9 mouse cellular contexts compared by ENCODE assay signal in genomic region chr4:139092356-139093195, GRCm38 (mm10). TPM values are rescaled to one million over a fixed set of nuclear protein-coding genes. Genes with fewer than 3 reads are reported as not detected.
DNase-seq lines count a peak whose midpoint lies in the region; ATAC-seq and TF ChIP-seq lines count a peak whose summit lies in the region.
"Had no signal": no experiment of that assay in that cellular context is flagged by ENCODE, and none has a peak within 500 bp of the region (broad histone marks: within the 10 kb centered on the region; RNA-seq: fewer than 3 reads in every experiment).

TSS of gene Nbl1 (minus strand) at chr4:139092993.

- H3K36me3 ChIP-seq in heart, embryonic 16.5 days (ENCODE audit: control insufficient read depth, insufficient read depth), result no peaks in the 10 kb centered on the region; the same call in 1 of the 2 replicates

- WGBS in heart, embryonic 16.5 days, result under 1% methylated on average over 104 of the region's 105 CpGs

- H3K4me2 ChIP-seq in heart, embryonic 16.5 days (ENCODE audit: low read depth, low read length), result peak within 1 kb of the TSS; percentile 87

- TF ChIP-seq CTCF in embryonic fibroblast, embryonic 13.5 days (IDR thresholded peaks at IDR 0.05; ENCODE audit: borderline replicate concordance, insufficient read depth, low read length), result no peak

- peaks cover 29% of the 10 kb centered on the region for H3K27me3 ChIP-seq in heart, embryonic 16.5 days (ENCODE audit: control insufficient read depth, insufficient read depth, low read length)

- TF ChIP-seq POLR2A in embryonic fibroblast, embryonic 13.5 days (IDR thresholded peaks at IDR 0.05; ENCODE audit: low read depth, low read length), result peak; percentile 64

- ATAC-seq in heart, embryonic 16.5 days (replicated peaks; ENCODE audit: extremely low read depth, insufficient read depth, low FRiP score), result peak; percentile 52

- peak within 1 kb of the TSS; percentile 55 for H3K27ac ChIP-seq in embryonic fibroblast, embryonic 13.5 days (ENCODE audit: insufficient read depth, low read length)
- H3K27ac ChIP-seq in heart, embryonic 16.5 days (ENCODE audit: low read length), result peak within 1 kb of the TSS; percentile 24

- DNase-seq in retina, postnatal 1 day, result peak; percentile 62
- DNase-seq in retina, embryonic 14.5 days (ENCODE audit: low spot score), result no peak
- DNase-seq in layer of hippocampus, postnatal 14 days (ENCODE audit: low spot score in 2 of 2), result no peak
- DNase-seq in lung, postnatal 10 days, result peak; percentile 87
- peak; percentile 84 for DNase-seq in testis, postnatal 10 days (ENCODE audit: low spot score)
- no peak for DNase-seq in frontal cortex, postnatal 36 days (ENCODE audit: low spot score in 2 of 2)

- H3K9ac ChIP-seq in heart, embryonic 16.5 days (ENCODE audit: low read length), result peak within 1 kb of the TSS; percentile 79

- peaks cover 5% of the 10 kb centered on the region for H3K9me3 ChIP-seq in heart, embryonic 16.5 days (replicated peaks; ENCODE audit: control insufficient read depth, low read length)

- peaks cover 2% of the 10 kb centered on the region; the same call in 1 of the 2 replicates for H3K4me1 ChIP-seq in embryonic fibroblast, embryonic 13.5 days (ENCODE audit: control insufficient read depth, insufficient read depth, low read length)
- H3K4me1 ChIP-seq in heart, embryonic 16.5 days (ENCODE audit: control insufficient read depth, insufficient read depth, low read length), result peaks cover 29% of the 10 kb centered on the region

- H3K4me3 ChIP-seq in embryonic fibroblast, embryonic 13.5 days (ENCODE audit: insufficient read depth, low read length), result peak within 1 kb of the TSS; percentile 93
- H3K4me3 ChIP-seq in heart, embryonic 16.5 days (ENCODE audit: low read length), result peak within 1 kb of the TSS; percentile 69

RNA-seq across cellular contexts. Expression of gene Nbl1, which starts in this region (rescaled TPM):
- 51.8 and 64.3 TPM in 2 replicates for polyA plus RNA-seq in embryonic fibroblast, embryonic 13.5 days (2011; ENCODE audit: insufficient read length, low read depth, missing spikeins)
- 25.8 and 28.9 TPM in 2 replicates for polyA plus RNA-seq in heart, embryonic 16.5 days (2015; fragmentation: Nextera tagmentation; extraction: Ambion mirVana)
- 10 to 100 TPM; 77.4 to 93.7 TPM for total RNA-seq in layer of hippocampus, postnatal 14 days (2021)
- total RNA-seq: neutrophil, adult 5-6 weeks had no signal

Comparison
In these comparisons a context has a peak if more than half of its experiments do, and no peak if none do; other contexts are left out.
1. DNase-seq: peak in retina, postnatal 1 day (single experiment), lung, postnatal 10 days (single experiment) and testis, postnatal 10 days (single experiment); none in retina, embryonic 14.5 days (single experiment), layer of hippocampus, postnatal 14 days (0 of 2) and frontal cortex, postnatal 36 days (0 of 2).